Mouse (Mus musculus) liver, adult 2 months (tissue): ENCODE data around the gene Gpr153. TPM values are rescaled to one million over a fixed set of nuclear protein-coding genes. Genes with fewer than 3 reads are reported as not detected.

ENCODE experiments used
- DNase-seq: peaks from one replicate; pipeline ENCODE4 v3.0.0-alpha.2; 2011; ENCODE audit warnings: low read depth, low spot score; ENCODE audit errors: extremely low read depth
- H3K27ac ChIP-seq: fragments of 200-500 bp; replicated peaks from 2 replicates; pipeline ENCODE4 v1.5.1; 2012; ENCODE audit warnings: low read depth, mild to moderate bottlenecking, control low read depth, inconsistent platforms, low read length; ENCODE audit not compliant: insufficient read depth
- H3K27me3 ChIP-seq: fragments of 200-500 bp; 2 replicates; pipeline ENCODE4 v1.6.1; 2012; ENCODE audit warnings: mild to moderate bottlenecking, moderate library complexity, low read length, inconsistent platforms; ENCODE audit not compliant: control insufficient read depth, insufficient read depth
- H3K36me3 ChIP-seq: fragments of 200-500 bp; 2 replicates; pipeline ENCODE4 v1.6.1; 2012; ENCODE audit warnings: low read length, inconsistent platforms; ENCODE audit not compliant: control insufficient read depth, insufficient read depth
- H3K4me1 ChIP-seq: fragments of 200-500 bp; 2 replicates; pipeline ENCODE4 v1.6.1; 2011; ENCODE audit warnings: low read length; ENCODE audit not compliant: control insufficient read depth, insufficient read depth
- H3K4me3 ChIP-seq: fragments of 200-500 bp; 2 replicates; pipeline ENCODE4 v1.5.1; 2011; ENCODE audit warnings: low read depth, mild to moderate bottlenecking, control low read depth, low read length, moderate library complexity; ENCODE audit not compliant: insufficient read depth
- H3K79me2 ChIP-seq: fragments of 200-500 bp; 2 replicates; pipeline ENCODE4 v1.6.1; 2012; ENCODE audit warnings: inconsistent platforms, mild to moderate bottlenecking, low read length, moderate library complexity; ENCODE audit not compliant: control insufficient read depth, insufficient read depth
- H3K9ac ChIP-seq: fragments of 200-500 bp; 2 replicates; pipeline ENCODE4 v1.6.1; 2012; ENCODE audit warnings: low read depth, mild to moderate bottlenecking, control low read depth, inconsistent platforms, low read length
- CTCF ChIP-seq: fragments of 200-500 bp; IDR thresholded peaks from 2 replicates; pipeline ENCODE4 v1.5.1; 2011; ENCODE audit warnings: low read depth, low read length, control low read depth
- POLR2A ChIP-seq: fragments of 200-500 bp; IDR thresholded peaks from 2 replicates; pipeline ENCODE4 v1.6.1; 2011; ENCODE audit warnings: low read length, control low read depth; ENCODE audit not compliant: insufficient read depth; ENCODE audit errors: extremely low read depth
- WGBS: fragments of 180-500 bp; shearing (Covaris S2); methylation state at CpG from one replicate; pipeline ENCODE4 v1.1.7; 2018; 5-methylcytosine and 5-hydroxymethylcytosine counted together
- polyA plus RNA-seq: library from polyadenylated mRNA; depleted of rRNA; stranded (reverse); fragments of >200 nt; gene quantifications from 2 replicates; pipeline ENCODE4 v1.2.3, GENCODE M21; 2012
- total RNA-seq: library from RNA; depleted of rRNA; stranded (reverse); fragments of >200 nt; gene quantifications from 2 replicates; pipeline ENCODE4 v1.2.3, GENCODE M21; 2014

Gpr153 gene
- total and polyA plus RNA-seq, 2 experiments: 0.46 to 1.1 TPM

DNA sequence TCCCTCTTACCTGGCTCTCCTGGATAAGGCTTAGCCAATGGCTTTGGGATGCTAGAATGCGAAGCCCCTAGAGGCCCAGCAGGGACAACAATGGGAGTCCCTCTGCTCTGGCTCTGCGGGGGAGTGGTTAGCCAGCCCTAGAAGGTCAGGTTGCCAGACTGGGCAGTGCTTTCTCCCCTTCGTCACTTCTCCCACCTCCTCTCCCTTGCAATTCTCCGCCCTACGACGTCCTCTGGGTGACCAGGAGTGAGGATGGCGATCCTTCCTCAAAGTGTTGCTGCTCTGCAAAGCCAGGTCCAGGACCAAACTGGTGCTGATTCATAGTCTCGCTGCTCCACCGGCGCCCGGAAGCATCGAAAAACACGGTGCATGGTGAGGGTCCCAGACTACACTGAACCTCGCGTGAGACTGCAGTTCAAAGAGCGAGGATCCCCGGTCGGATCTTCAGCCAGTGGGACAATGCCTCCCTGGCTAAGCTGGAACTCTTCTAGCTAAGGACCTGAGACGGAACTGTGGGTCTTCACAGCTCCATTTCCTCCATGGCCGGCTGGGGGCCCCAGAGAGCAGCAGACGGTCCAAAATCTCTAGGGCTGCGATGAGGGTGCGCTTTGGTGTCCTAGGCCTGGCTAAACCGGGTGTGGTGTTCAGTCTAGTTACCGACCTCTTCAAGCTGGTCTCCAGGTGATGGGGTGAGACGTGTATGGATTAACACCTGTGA is 44.6 kb downstream of the Gpr153 start, which contains the start of gene Rnf207:
TSS of gene Rnf207 (minus strand) at position 477 of the 718 bp plus-strand sequence.
- peak within 1 kb of the TSS; percentile 6; the same call in 1 of the 2 replicates for H3K4me3 ChIP-seq

GRCm38 (mm10) chr4:152321464-152321863 is 47.4 kb downstream of the Gpr153 start:
- H3K4me3 ChIP-seq: no peak overlapping the region
- no peaks in the 10 kb centered on the region for H3K36me3 ChIP-seq
- H3K79me2 ChIP-seq: peaks cover 7% of the 10 kb centered on the region; the same call in 1 of the 2 replicates
- H3K9ac ChIP-seq: no peak overlapping the region
- DNase-seq: peak; percentile 53
- WGBS: 48% methylated on average over 5 of the region's 5 CpGs
- TF ChIP-seq POLR2A (no peak), CTCF (no peak)
- H3K27me3 ChIP-seq: no peaks in the 10 kb centered on the region
- H3K4me1 ChIP-seq: peaks cover 8% of the 10 kb centered on the region
- H3K27ac ChIP-seq: no peak overlapping the region

More for the DNA sequence above, 44.6 kb downstream of the Gpr153 start, which contains the start of gene Rnf207:
- TF ChIP-seq CTCF (peak; percentile 75), POLR2A (no peak)
- DNase-seq: peak; percentile 26
- Histone ChIP-seq H3K27me3 (no peaks in the 10 kb centered on the region), H3K27ac (no peak within 1 kb of the TSS), H3K36me3 (no peaks in the 10 kb centered on the region), H3K4me1 (peaks cover 3% of the 10 kb centered on the region; the same call in 1 of the 2 replicates), H3K79me2 (no peaks in the 10 kb centered on the region), H3K9ac (peak within 1 kb of the TSS; percentile 12; the same call in 1 of the 2 replicates)
- WGBS: 9% methylated on average over 26 of the region's 26 CpGs

DNA sequence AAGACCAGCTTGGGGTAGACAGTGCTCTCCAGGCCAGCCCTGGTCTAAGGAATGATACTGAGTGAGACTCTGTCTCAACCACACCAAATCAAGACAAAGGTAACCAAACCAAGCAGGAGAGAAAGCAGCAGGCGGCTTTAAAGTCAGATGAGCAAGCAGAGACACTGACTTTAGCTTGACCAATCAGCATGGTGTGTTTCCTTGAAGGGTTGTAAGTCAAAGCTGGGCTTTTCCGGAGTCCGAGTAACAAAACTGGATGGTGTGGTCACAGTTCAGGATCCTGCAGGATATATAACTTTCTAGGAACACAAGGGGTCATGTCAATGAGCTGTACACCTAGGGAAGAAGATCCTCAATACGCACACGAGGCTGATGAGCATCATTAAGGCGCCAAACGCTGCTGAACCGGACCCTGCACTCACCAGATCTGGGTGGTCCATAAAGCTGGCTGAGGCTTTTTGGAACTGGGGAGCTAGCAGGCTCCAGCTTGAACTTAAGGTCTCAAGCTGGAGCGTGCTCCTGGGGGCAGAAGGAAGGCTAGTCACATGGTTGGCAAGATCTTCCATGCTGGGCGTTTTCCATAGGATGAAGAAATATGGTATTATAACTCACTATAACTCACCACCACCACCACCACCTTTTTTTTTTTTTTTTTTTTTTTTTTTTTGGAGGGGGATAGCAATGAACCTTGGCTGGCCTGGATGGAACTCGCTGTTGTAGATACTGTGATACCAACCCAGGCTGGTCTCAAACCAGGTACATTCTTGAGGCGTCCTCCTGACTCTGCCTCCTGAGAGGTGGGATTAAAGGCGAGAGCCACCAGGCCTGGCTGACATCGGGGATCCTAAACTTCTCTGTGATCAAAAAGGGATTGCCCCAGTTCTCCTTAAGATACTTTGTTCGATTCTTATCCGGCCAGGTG is 50.9 kb downstream of the Gpr153 start:
- Histone ChIP-seq H3K27me3 (no peaks in the 10 kb centered on the region), H3K36me3 (peaks cover 7% of the 10 kb centered on the region; the same call in 1 of the 2 replicates), H3K79me2 (peaks cover 13% of the 10 kb centered on the region; the same call in 1 of the 2 replicates), H3K4me3 (peak overlapping the region; percentile 41), H3K9ac (peak overlapping the region; percentile 35), H3K27ac (peak overlapping the region; percentile 30), H3K4me1 (peaks cover 10% of the 10 kb centered on the region)
- TF ChIP-seq POLR2A (no peak), CTCF (no peak)
- 45% methylated on average over 16 of the region's 16 CpGs for WGBS
- no peak for DNase-seq

- H3K4me1 ChIP-seq: peaks cover 10% of the 10 kb centered on the region
- no peaks in the 10 kb centered on the region for H3K27me3 ChIP-seq
- peaks cover 13% of the 10 kb centered on the region; the same call in 1 of the 2 replicates for H3K79me2 ChIP-seq
- peak; percentile 97 for DNase-seq
- under 1% methylated on average over 69 of the region's 70 CpGs for WGBS
- H3K9ac ChIP-seq: peak within 1 kb of the TSS; percentile 80
- H3K4me3 ChIP-seq: peak within 1 kb of the TSS; percentile 74
- no peak for TF ChIP-seq CTCF
- TF ChIP-seq POLR2A: peak; percentile 66; the same call in 1 of the 2 replicates
- H3K36me3 ChIP-seq: peaks cover 7% of the 10 kb centered on the region; the same call in 1 of the 2 replicates
- H3K27ac ChIP-seq: peak within 1 kb of the TSS; percentile 46
Observed at GRCm38 (mm10) chr4:152325574-152326411, 51.8 kb downstream of the Gpr153 start, which contains the start of gene Rpl22. Rpl22 (plus strand) TSS chr4:152325742.

GRCm38 (mm10) chr4:152326543-152326942 is 52.5 kb downstream of the Gpr153 start:
- Histone ChIP-seq H3K27me3 (no peaks in the 10 kb centered on the region), H3K9ac (peak overlapping the region; percentile 80), H3K4me1 (peaks cover 10% of the 10 kb centered on the region), H3K27ac (no peak overlapping the region), H3K79me2 (peaks cover 13% of the 10 kb centered on the region; the same call in 1 of the 2 replicates), H3K36me3 (peaks cover 7% of the 10 kb centered on the region; the same call in 1 of the 2 replicates), H3K4me3 (peak overlapping the region; percentile 74)
- TF ChIP-seq POLR2A (no peak), CTCF (no peak)
- no peak for DNase-seq
- 1% methylated on average over 11 of the region's 11 CpGs for WGBS
